Mouse (Mus musculus): Measurements from ENCODE around the gene Ghr. TPM values are rescaled to one million over a fixed set of nuclear protein-coding genes. Genes with fewer than 3 reads are reported as not detected.
A peak's percentile ranks its signal among the peaks of the same experiment; 100 is the strongest.

Ghr gene
- polyA plus RNA-seq, 1 experiment from 2014 or later = 7.6 TPM

DNA sequence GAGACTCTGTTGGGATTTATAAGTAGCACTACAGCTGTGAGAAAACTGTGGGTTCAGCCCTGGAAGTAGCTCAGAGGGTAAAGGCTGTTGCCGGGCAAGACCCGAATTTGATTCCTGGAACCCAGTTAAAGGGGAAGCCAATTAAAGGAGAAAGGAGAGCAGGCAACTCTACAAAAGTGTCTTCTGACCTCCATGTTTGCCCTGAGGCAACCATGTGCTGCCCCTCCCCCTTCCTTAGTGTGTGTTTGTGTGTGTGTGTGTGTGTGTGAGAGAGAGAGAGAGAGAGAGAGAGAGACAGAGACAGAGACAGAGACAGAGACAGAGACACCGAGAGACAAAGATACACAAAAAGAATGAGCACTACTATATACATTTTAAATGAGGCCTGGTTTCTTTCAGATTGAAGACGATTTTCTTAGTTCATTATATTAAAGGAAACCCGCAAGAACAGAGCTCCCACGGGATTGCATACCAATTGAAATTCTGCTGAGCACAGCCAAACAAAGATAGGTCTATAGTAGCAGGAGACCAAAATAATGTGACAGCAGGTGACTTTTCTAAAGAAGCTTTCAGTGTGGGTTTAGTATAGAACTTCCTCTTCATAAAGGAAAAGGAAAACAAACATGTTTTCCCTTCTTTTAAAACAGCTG is 313.2 kb downstream of the Ghr start:
- Histone ChIP-seq H3K9me3 (replicated peaks; ENCODE audit: control insufficient read depth, low read length, poor library complexity, severe bottlenecking) (no peaks in the 10 kb centered on the region), H3K27ac (ENCODE audit: low read length) (no peak overlapping the region), H3K4me3 (ENCODE audit: low read depth, low read length) (no peak overlapping the region), H3K4me2 (ENCODE audit: low read length) (peak overlapping the region; percentile 51), H3K4me1 (ENCODE audit: control insufficient read depth, insufficient read depth, low read length) (0 out of 2 replicates have a peak, but pooled peaks cover 3% of the 10 kb centered on the region), H3K27me3 (ENCODE audit: control insufficient read depth, insufficient read depth, low read depth, low read length) (no peaks in the 10 kb centered on the region), H3K36me3 (ENCODE audit: control insufficient read depth, insufficient read depth, low read length) (no peaks in the 10 kb centered on the region), H3K9ac (ENCODE audit: low read depth, low read length) (no peak overlapping the region)
- 16% methylated on average over 6 of the region's 6 CpGs for WGBS
- peak; percentile 50 for ATAC-seq

DNA sequence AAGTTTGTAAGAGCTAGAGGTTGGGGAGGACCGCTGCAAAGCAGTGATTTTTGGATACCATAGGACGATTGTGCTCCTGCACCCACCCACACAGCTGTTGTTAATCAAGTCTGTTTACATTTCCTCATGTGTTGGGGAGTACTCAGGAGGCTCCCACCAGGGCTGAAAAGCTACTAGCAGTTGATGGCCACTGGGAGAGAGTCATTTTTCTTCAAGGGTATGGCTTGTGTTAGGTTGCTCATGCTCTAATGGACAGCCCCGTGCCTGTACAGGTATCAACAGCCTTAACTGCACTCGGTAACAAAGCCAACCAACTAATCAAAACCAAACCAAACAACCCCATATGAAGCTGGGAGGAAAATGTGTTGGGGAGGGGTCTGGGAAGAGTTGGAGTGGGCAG is 313.8 kb downstream of the Ghr start:
- H3K36me3 ChIP-seq (ENCODE audit: control insufficient read depth, insufficient read depth, low read length) = no peaks in the 10 kb centered on the region
- H3K27ac ChIP-seq (ENCODE audit: low read length) = no peak overlapping the region
- H3K9me3 ChIP-seq (replicated peaks; ENCODE audit: control insufficient read depth, low read length, poor library complexity, severe bottlenecking) = no peaks in the 10 kb centered on the region
- H3K9ac ChIP-seq (ENCODE audit: low read depth, low read length) = no peak overlapping the region
- H3K4me1 ChIP-seq (ENCODE audit: control insufficient read depth, insufficient read depth, low read length) = 0 out of 2 replicates have a peak, but pooled peaks cover 3% of the 10 kb centered on the region
- H3K4me2 ChIP-seq (ENCODE audit: low read length) = no peak overlapping the region
- no peaks in the 10 kb centered on the region for H3K27me3 ChIP-seq (ENCODE audit: control insufficient read depth, insufficient read depth, low read depth, low read length)
- H3K4me3 ChIP-seq (ENCODE audit: low read depth, low read length) = no peak overlapping the region
- peak; percentile 9; the same call in 1 of the 2 replicates for ATAC-seq
- WGBS = 92% methylated on average over 4 of the region's 4 CpGs

DNA sequence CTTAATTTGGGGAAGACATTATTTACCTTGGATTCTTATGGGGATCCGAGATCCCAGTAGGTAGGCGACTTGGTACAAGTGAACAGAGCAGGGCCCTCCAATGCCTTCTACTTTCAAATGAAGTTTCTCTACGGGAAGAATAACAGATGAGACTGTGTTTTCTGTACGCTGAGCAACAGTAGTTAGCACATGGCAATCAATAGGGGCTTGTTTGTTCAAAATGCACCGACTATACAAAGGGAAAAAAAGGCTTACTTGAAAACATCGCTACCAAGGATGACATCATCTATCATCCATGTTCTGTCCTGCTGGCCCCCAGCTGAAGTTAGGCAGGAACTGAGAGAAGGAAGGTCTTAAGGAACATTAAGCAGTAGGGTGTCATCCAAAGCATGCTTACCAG is 315.0 kb downstream of the Ghr start, which contains the start of gene Selenop:
Selenop (plus strand) TSS at position 301 of the 400 bp plus-strand sequence.
- Histone ChIP-seq H3K36me3 (ENCODE audit: control insufficient read depth, insufficient read depth, low read length) (no peaks in the 10 kb centered on the region), H3K4me2 (ENCODE audit: low read length) (no peak within 1 kb of the TSS), H3K27ac (ENCODE audit: low read length) (no peak within 1 kb of the TSS), H3K4me3 (ENCODE audit: low read depth, low read length) (no peak within 1 kb of the TSS), H3K9me3 (replicated peaks; ENCODE audit: control insufficient read depth, low read length, poor library complexity, severe bottlenecking) (no peaks in the 10 kb centered on the region), H3K9ac (ENCODE audit: low read depth, low read length) (no peak within 1 kb of the TSS), H3K4me1 (ENCODE audit: control insufficient read depth, insufficient read depth, low read length) (0 out of 2 replicates have a peak, but pooled peaks cover 3% of the 10 kb centered on the region), H3K27me3 (ENCODE audit: control insufficient read depth, insufficient read depth, low read depth, low read length) (no peaks in the 10 kb centered on the region)
- WGBS = 88% methylated on average over 6 of the region's 6 CpGs
- no peak for ATAC-seq
